Mouse (Mus musculus) spleen, adult 2 months (tissue): ENCODE results near the gene Olfr133. TPM values are rescaled to one million over a fixed set of nuclear protein-coding genes. Genes with fewer than 3 reads are reported as not detected.
"Not testable (repeated sequence)": the region's sequence is repeated elsewhere in the genome, so short reads cannot be mapped to it uniquely, and the experiment has no call there.

Experiments used
- DNase-seq, 2 experiments: peaks; one replicate each; pipeline versions ENCODE4 v3.0.0 to v3.0.0-alpha.2; 2012 to 2021; ENCODE audit warnings: low spot score in 2 of 2, low read depth in 1 of 2
- H3K27ac ChIP-seq: fragments of 200-500 bp; 2 replicates; pipeline ENCODE4 v1.5.1; 2012; ENCODE audit warnings: low read length, inconsistent platforms; ENCODE audit not compliant: insufficient read depth
- H3K27me3 ChIP-seq: fragments of 200-500 bp; 2 replicates; pipeline ENCODE4 v1.6.1; 2012; ENCODE audit warnings: mild to moderate bottlenecking, moderate library complexity, low read length, inconsistent platforms; ENCODE audit not compliant: control insufficient read depth, insufficient read depth
- H3K36me3 ChIP-seq: fragments of 200-500 bp; 2 replicates; pipeline ENCODE4 v1.6.1; 2012; ENCODE audit warnings: mild to moderate bottlenecking, low read length, inconsistent platforms; ENCODE audit not compliant: control insufficient read depth, insufficient read depth
- H3K4me1 ChIP-seq: fragments of 200-500 bp; 2 replicates; pipeline ENCODE4 v1.6.1; 2011; ENCODE audit warnings: inconsistent platforms; ENCODE audit not compliant: control insufficient read depth, insufficient read depth, insufficient read length
- H3K4me3 ChIP-seq: fragments of 200-500 bp; 2 replicates; pipeline ENCODE4 v1.5.1; 2011; ENCODE audit warnings: mild to moderate bottlenecking, inconsistent platforms; ENCODE audit not compliant: insufficient read depth, insufficient read length; ENCODE audit errors: extremely low read depth
- CTCF ChIP-seq: fragments of 200-500 bp; IDR thresholded peaks from 2 replicates; pipeline ENCODE4 v1.5.1; 2011; ENCODE audit warnings: mild to moderate bottlenecking, inconsistent platforms; ENCODE audit not compliant: insufficient read depth, insufficient read length, insufficient replicate concordance; ENCODE audit errors: extremely low read depth
- POLR2A ChIP-seq: fragments of 200-500 bp; IDR thresholded peaks from 2 replicates; pipeline ENCODE4 v1.6.1; 2011; ENCODE audit warnings: low read depth, low read length, inconsistent platforms
- WGBS: fragments of 180-500 bp; shearing (Covaris S2); methylation state at CpG from one replicate; pipeline ENCODE4 v1.1.7; 2018; 5-methylcytosine and 5-hydroxymethylcytosine counted together
- polyA plus RNA-seq: library from polyadenylated mRNA; depleted of rRNA; stranded (reverse); fragments of >200 nt; gene quantifications from 2 replicates; pipeline ENCODE4 v1.2.3, GENCODE M21; 2012; rRNA removed

The Olfr133 gene
- not detected in 2 replicates for polyA plus RNA-seq

DNA sequence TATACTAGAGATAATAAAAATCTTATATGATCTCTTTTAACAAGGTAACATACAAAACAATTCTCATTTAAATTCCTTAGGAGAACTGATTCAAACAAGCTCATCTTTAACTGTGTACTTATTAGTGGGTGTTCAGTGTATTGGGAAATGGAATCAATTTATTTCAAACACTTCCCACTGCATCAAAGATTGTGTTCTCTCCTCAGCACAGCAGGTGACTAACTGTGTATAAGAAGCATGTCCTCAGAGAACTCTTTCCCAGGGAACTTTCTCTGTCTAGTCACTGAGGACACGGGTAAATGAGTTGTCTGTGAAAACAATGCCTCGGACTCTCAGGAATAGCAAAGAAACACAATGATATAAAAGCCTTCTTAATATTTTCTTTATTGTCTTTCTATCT is at the start of gene Olfr133:
Olfr133 (plus strand) TSS at position 301 of the 400 bp plus-strand sequence.
- 76% methylated on average over 2 of the region's 2 CpGs for WGBS

DNA sequence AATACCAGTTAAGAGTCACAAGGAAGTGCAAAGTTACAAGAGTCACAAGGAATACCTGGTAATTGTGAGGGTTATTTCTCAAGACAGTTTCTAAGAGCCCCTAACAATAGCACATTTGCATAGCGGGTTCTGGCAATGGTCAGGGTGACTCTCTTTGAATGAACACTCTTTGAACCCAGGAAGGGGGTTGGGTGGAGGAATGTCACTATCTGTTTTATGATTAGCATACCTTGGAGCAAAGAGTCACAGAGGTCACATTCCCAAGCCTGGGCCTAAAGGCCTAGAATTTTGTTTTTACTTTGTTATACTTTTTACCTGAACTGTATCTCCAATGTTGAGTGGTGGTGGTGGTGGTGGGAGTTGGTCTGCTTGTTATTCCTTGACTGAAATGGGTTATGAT is 20.9 kb upstream of the Olfr133 start:
- DNase-seq, H3K4me1 ChIP-seq: not testable (repeated sequence)
- WGBS: 67% methylated on average over 1 of the region's 1 CpGs

More for the DNA sequence above, at the start of gene Olfr133:
- Histone ChIP-seq H3K27ac (no peak within 1 kb of the TSS), H3K27me3 (no peaks in the 10 kb centered on the region), H3K4me3 (no peak within 1 kb of the TSS), H3K4me1 (no peaks in the 10 kb centered on the region), H3K36me3 (no peaks in the 10 kb centered on the region)
- no peak for DNase-seq
- TF ChIP-seq CTCF: no peak

DNA sequence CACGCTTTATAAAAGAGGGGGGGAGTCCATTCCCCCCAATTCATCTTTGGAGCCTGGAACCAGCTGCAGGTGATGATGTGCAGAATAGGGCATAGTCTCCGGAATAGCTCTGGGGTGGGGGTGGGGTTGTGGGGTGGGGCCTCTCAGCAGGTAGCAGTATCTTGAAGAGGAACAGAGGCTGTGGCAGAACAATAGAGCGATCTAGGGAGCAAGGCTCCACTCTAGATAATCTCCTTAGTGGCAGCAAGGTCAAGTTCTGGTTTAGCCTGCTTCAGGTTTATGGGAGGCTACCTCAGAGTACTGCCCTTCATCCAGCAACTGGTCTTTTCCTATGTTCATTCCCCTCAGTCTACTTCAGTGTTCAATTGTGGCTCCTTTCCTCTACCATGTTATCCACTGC is 19.7 kb upstream of the Olfr133 start:
- H3K27ac ChIP-seq, H3K4me3 ChIP-seq, H3K4me1 ChIP-seq, DNase-seq, H3K27me3 ChIP-seq, H3K36me3 ChIP-seq: not testable (repeated sequence)
- 72% methylated on average over 3 of the region's 3 CpGs for WGBS

More for the DNA sequence above, 20.9 kb upstream of the Olfr133 start:
- not testable (repeated sequence) for H3K27ac ChIP-seq, H3K27me3 ChIP-seq, H3K4me3 ChIP-seq, H3K36me3 ChIP-seq

DNA sequence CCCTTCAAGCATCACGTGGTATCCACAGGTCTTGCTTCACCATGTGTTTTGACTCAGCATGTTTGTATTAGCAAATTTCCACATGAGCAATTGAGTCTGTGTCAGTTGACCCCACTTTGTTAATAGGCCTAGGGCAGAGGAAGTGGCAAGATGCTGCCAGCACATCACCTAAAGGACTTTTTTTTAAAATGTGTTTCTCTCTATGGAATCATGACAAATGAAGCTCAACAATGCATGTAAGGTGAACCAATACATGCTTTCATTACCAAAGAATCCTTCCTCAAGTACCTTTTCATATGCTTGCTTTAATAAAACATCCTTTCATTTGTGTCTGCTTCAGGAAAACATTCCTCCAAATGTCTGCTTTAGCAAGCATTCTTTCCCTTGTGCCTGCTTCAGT is 10.7 kb upstream of the Olfr133 start, which contains the start of gene Olfr132:
Olfr132 (minus strand) TSS at position 101 of the 400 bp plus-strand sequence.
- Histone ChIP-seq H3K4me1 (no peaks in the 10 kb centered on the region), H3K27me3 (no peaks in the 10 kb centered on the region), H3K36me3 (no peaks in the 10 kb centered on the region), H3K4me3 (no peak within 1 kb of the TSS), H3K27ac (no peak within 1 kb of the TSS)
- DNase-seq: no peak
- WGBS: 76% methylated on average over 1 of the region's 1 CpGs
- no peak for TF ChIP-seq POLR2A
- TF ChIP-seq CTCF: no peak

DNA sequence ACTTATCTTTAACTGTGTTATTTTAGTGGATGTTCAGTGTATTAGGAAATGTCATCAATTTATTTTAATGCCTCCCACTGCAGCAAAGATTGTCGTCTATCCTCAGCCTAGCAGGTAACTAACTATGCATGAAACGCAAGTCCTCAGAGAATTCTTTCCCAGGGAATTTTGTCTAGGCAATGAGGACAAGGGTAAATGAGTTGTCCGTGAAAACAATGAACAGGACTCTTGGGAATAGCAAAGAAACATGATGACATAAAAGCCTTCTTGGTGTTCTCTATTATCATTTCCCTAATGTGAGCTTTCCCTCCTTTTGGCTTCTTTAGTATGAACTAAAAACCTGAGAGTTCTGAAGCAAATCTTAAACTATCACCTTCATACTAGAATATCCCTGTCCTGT is 26.0 kb downstream of the Olfr133 start, which contains the start of gene Olfr134:
Olfr134 (plus strand) TSS at position 301 of the 400 bp plus-strand sequence.
- Histone ChIP-seq H3K36me3 (no peaks in the 10 kb centered on the region), H3K4me1 (no peaks in the 10 kb centered on the region), H3K4me3 (no peak within 1 kb of the TSS), H3K27ac (no peak within 1 kb of the TSS), H3K27me3 (no peaks in the 10 kb centered on the region)
- WGBS: 75% methylated on average over 3 of the region's 3 CpGs
- DNase-seq: no peak
- no peak for TF ChIP-seq POLR2A
- no peak for TF ChIP-seq CTCF

Other genes with a start within 250 kb of the Olfr133 start
- gene Olfr127, start 244.8 kb upstream of the Olfr133 start, polyA plus RNA-seq: not detected in 2 replicates
- gene Olfr128, start 224.7 kb upstream of the Olfr133 start, polyA plus RNA-seq: not detected in 2 replicates
- not detected in 2 replicates for gene Olfr761, start 192.2 kb upstream of the Olfr133 start, polyA plus RNA-seq
- gene Olfr129, start 85.2 kb upstream of the Olfr133 start, polyA plus RNA-seq: not detected in 2 replicates
- not detected in 2 replicates for gene Olfr130, start 81.4 kb upstream of the Olfr133 start, polyA plus RNA-seq
- gene Olfr131, start 56.6 kb upstream of the Olfr133 start, polyA plus RNA-seq: not detected in 2 replicates
- gene Olfr132, start 10.8 kb upstream of the Olfr133 start, polyA plus RNA-seq: not detected in 2 replicates
- not detected in 2 replicates for gene Olfr134, start 26.1 kb downstream of the Olfr133 start, polyA plus RNA-seq
- gene Olfr135, start 59.1 kb downstream of the Olfr133 start, polyA plus RNA-seq: not detected in 2 replicates
- not detected in 2 replicates for gene Olfr138, start 115.8 kb downstream of the Olfr133 start, polyA plus RNA-seq
- gene Olfr137, start 162.3 kb downstream of the Olfr133 start, polyA plus RNA-seq: not detected in 2 replicates
- gene Olfr136, start 184.6 kb downstream of the Olfr133 start, polyA plus RNA-seq: not detected in 2 replicates